Mouse (Mus musculus): ENCODE results near the gene Rfwd3. TPM values are rescaled to one million over a fixed set of nuclear protein-coding genes. Genes with fewer than 3 reads are reported as not detected.
A peak's percentile ranks its signal among the peaks of the same experiment; 100 is the strongest.

Gene Rfwd3
- total and polyA plus RNA-seq, 3 experiments = 54.2 to 63.2 TPM; not detected in 1

DNA sequence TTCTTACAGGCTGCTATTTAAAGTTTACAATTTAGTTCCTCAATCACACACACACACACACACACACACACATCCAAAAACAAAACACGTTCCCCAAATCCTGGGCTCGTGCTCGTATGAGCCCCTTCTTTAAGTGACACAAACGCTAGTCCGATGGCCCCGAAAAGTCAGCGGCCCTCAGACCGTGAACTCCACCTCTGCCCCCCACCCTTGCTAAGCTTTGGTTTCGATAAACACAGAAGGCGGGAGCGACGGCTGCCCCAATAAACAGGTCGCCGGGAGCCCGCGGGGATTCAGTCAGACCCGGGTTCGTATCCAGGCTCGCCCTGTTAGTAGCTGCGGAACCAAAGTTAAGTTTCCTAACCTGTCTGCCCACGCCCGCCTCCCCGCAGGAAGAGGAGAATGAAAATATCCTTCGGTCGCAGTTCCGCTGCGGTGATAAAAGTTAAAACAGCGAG, 630 bp downstream of the Rfwd3 start (continued):
- TF ChIP-seq CHD2 (IDR thresholded peaks at IDR 0.05; ENCODE audit: low read length) (no peak), ZKSCAN1 (IDR thresholded peaks at IDR 0.05; ENCODE audit: low read depth, low read length) (no peak), EP300 (IDR thresholded peaks at IDR 0.05; ENCODE audit: low read depth in 1 of 2, low read length in 2 of 2) (peak in 1 of 2 experiments; percentile 29; a peak in 2 of 4 replicates), BHLHE40 (IDR thresholded peaks at IDR 0.05; ENCODE audit: borderline replicate concordance, low read depth, low read length) (peak; percentile 44; the same call in 1 of the 2 replicates), USF2 (IDR thresholded peaks at IDR 0.05; ENCODE audit: borderline replicate concordance in 1 of 2, insufficient read depth in 1 of 2, low read depth in 1 of 2, low read length in 2 of 2) (no peak), UBTF (IDR thresholded peaks at IDR 0.05; ENCODE audit: borderline replicate concordance, insufficient read depth, low read depth, low read length) (no peak), ETS1 (IDR thresholded peaks at IDR 0.05; ENCODE audit: low read depth, low read length) (0 out of 2 replicates have a peak, but pooled peaks have one; percentile 26), MXI1 (IDR thresholded peaks at IDR 0.05; ENCODE audit: low read depth, low read length) (peak; percentile 87), SMC3 (IDR thresholded peaks at IDR 0.05; ENCODE audit: low read depth, low read length) (no peak), MAZ (IDR thresholded peaks at IDR 0.05; ENCODE audit: low read depth, low read length) (no peak), GATA1 (IDR thresholded peaks at IDR 0.05; ENCODE audit: low read depth, low read length) (no peak), GABPA (IDR thresholded peaks at IDR 0.05; ENCODE audit: low read depth, low read length) (no peak), MAFK (IDR thresholded peaks at IDR 0.05; ENCODE audit: borderline replicate concordance, low read depth, low read length) (no peak), RAD21 (IDR thresholded peaks at IDR 0.05; ENCODE audit: low read depth, low read length) (no peak), SIN3A (IDR thresholded peaks at IDR 0.05; ENCODE audit: low read length) (peak; percentile 88), NRF1 (IDR thresholded peaks at IDR 0.05; ENCODE audit: insufficient read depth, low read depth, low read length, poor library complexity, severe bottlenecking) (no peak), KAT2A (conservative IDR thresholded peaks at IDR 0.05; ENCODE audit: low read depth, low read length) (no peak), TBP (IDR thresholded peaks at IDR 0.05; ENCODE audit: low read depth, low read length) (no peak)

DNA sequence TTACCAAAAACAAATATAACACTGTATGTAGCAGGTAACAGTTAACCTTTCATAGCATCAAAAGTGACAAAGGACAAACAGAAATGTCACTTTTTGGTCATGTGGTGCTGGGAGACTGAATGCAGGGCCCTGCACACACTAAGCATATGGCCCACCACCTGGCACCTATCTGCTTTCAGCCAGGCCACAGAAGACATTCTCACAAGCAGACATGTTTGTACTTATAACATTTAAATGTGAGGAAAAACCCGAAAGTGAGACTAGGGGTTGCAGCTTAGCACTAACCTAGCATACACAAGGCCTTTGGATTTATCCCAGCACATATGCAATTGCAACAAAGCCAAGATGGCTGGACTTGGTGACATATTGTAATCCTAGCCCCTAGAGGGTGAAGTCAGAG, 2.0 kb downstream of the Rfwd3 start:
- H3K4me1 ChIP-seq (ENCODE audit: control insufficient read depth in 1 of 2, insufficient read depth in 2 of 2, low read length in 2 of 2) = peaks cover 2 to 4% of the 10 kb centered on the region in 2 experiments; a peak in 3 of 4 replicates
- DNase-seq (ENCODE audit: low read depth, low spot score) = no peak
- peaks cover 41% of the 10 kb centered on the region for H3K79me2 ChIP-seq (ENCODE audit: control insufficient read depth, insufficient read depth, low read length, poor library complexity)
- H3K36me3 ChIP-seq (ENCODE audit: control insufficient read depth in 1 of 2, insufficient read depth in 2 of 2, low read length in 2 of 2) = peaks cover 27 to 34% of the 10 kb centered on the region in 2 experiments
- peak overlapping the region in 1 of 2 experiments; percentile 20; a peak in 2 of 4 replicates for H3K4me3 ChIP-seq (ENCODE audit: control insufficient read depth in 1 of 2, insufficient read depth in 1 of 2, low read depth in 2 of 2, low read length in 2 of 2)
- peak overlapping the region; percentile 39 for H3K9ac ChIP-seq (ENCODE audit: control insufficient read depth, low read depth, low read length, poor library complexity, severe bottlenecking)
- no peaks in the 10 kb centered on the region for H3K27me3 ChIP-seq (ENCODE audit: control insufficient read depth in 1 of 2, insufficient read depth in 2 of 2, low read length in 2 of 2)
- H3K27ac ChIP-seq (ENCODE audit: control insufficient read depth, low read depth, low read length) = no peak overlapping the region
- H3K9me3 ChIP-seq (replicated peaks; ENCODE audit: insufficient read depth, low read length) = no peaks in the 10 kb centered on the region
- TF ChIP-seq CTCF (IDR thresholded peaks at IDR 0.05 in 2 of 3, conservative IDR thresholded peaks at IDR 0.05 in 1 of 3; ENCODE audit: control insufficient read depth in 1 of 3, insufficient read depth in 1 of 3, low read depth in 2 of 3, low read length in 3 of 3, poor library complexity in 1 of 3, severe bottlenecking in 1 of 3) = no peak
- no peak for TF ChIP-seq KAT2A (conservative IDR thresholded peaks at IDR 0.05; ENCODE audit: low read depth, low read length)
- no peak for TF ChIP-seq MEF2A (IDR thresholded peaks at IDR 0.05; ENCODE audit: extremely low read depth, insufficient replicate concordance, low read depth, low read length, poor library complexity, severe bottlenecking)
- TF ChIP-seq POLR2AphosphoS2 (IDR thresholded peaks at IDR 0.05; ENCODE audit: low read length) = no peak
- TF ChIP-seq RCOR1 (IDR thresholded peaks at IDR 0.05; ENCODE audit: low read depth, low read length) = no peak
- 0 out of 2 replicates have a peak, but pooled peaks have one; percentile 62 for TF ChIP-seq CHD1 (IDR thresholded peaks at IDR 0.05; ENCODE audit: low read depth, low read length)

Data from MEL (cell line).